Mouse (Mus musculus): Measurements from ENCODE around the gene Rfx5. TPM values are rescaled to one million over a fixed set of nuclear protein-coding genes. Genes with fewer than 3 reads are reported as not detected.

Rfx5 gene
- 18.9 TPM for polyA plus RNA-seq (2014; fragmentation: Illumina TruSeq; extraction: RNeasy Lipid Tissue Mini Kit (QIAGEN cat#74804); ENCODE audit: low read depth, low replicate concordance)

DNA sequence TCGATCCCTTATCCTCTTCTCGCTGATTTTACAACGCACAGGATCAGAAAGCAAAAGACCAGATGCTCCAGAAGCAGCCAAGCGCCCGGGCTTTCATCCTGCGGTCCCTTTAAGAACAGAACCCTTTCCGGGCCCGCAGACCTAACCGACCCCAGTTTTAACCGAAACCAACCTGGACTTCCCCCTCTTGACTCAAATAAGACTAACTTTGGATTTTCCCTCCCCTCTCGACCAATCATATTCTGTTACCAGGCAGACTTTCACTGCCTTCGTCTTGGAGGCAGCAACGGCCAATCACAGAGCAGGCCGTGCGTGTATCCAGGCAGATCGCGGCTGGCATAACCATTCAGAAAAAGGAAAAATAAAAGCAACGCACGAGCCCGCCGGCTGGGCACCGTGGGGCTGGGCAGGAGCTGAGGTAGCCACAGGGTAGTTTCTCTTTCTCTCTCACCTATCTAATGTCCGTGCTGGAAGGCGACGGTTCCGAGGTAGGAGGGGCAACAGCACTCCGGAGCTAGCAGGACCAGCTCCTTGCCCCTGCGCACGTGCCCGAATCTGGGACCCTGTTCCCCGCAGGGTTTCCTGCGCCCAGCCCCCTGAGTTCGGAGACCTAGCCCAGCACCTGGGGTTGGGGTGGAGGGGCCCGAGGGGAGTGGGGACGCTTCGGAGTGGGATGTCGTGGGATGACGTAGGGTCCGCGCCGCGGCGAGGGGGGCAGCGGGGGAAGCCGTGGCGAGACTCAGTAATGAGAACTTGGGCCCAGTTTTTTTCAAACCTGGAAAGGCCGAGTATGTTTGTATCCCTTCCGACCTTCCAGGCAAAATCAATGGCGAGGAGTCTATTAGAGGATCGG is at the start of gene Rfx5:
Gene Rfx5, plus strand, starts transcription at position 312 of the 853 bp plus-strand sequence.

GRCm38 (mm10) chr3:94932809-94933564 is 20.9 kb upstream of the Rfx5 start, which contains the start of gene Selenbp1:
TSS of gene Selenbp1 (plus strand) at chr3:94933056.

GRCm38 (mm10) chr3:94974528-94975422 is 20.9 kb downstream of the Rfx5 start, which contains the start of gene Pi4kb:
TSS of gene Pi4kb (plus strand) at chr3:94974731.

Other genes with a start within 250 kb of the Rfx5 start
- gene Cgn, start 167.6 kb upstream of the Rfx5 start, polyA plus RNA-seq (2014; fragmentation: Illumina TruSeq; extraction: RNeasy Lipid Tissue Mini Kit (QIAGEN cat#74804); ENCODE audit: low read depth, low replicate concordance) = 27.4 TPM
- gene Pogz, start 116.5 kb upstream of the Rfx5 start, polyA plus RNA-seq (2014; fragmentation: Illumina TruSeq; extraction: RNeasy Lipid Tissue Mini Kit (QIAGEN cat#74804); ENCODE audit: low read depth, low replicate concordance) = 15.9 TPM
- 47.9 TPM for gene Psmb4, start 67.1 kb upstream of the Rfx5 start, polyA plus RNA-seq (2014; fragmentation: Illumina TruSeq; extraction: RNeasy Lipid Tissue Mini Kit (QIAGEN cat#74804); ENCODE audit: low read depth, low replicate concordance)
- 57.4 TPM for gene Selenbp1, start 21.0 kb upstream of the Rfx5 start, polyA plus RNA-seq (2014; fragmentation: Illumina TruSeq; extraction: RNeasy Lipid Tissue Mini Kit (QIAGEN cat#74804); ENCODE audit: low read depth, low replicate concordance)
- 6.1 TPM for gene Pi4kb, start 20.7 kb downstream of the Rfx5 start, polyA plus RNA-seq (2014; fragmentation: Illumina TruSeq; extraction: RNeasy Lipid Tissue Mini Kit (QIAGEN cat#74804); ENCODE audit: low read depth, low replicate concordance)
- gene Zfp687, start 61.4 kb downstream of the Rfx5 start, polyA plus RNA-seq (2014; fragmentation: Illumina TruSeq; extraction: RNeasy Lipid Tissue Mini Kit (QIAGEN cat#74804); ENCODE audit: low read depth, low replicate concordance) = 4.5 TPM
- 10.4 TPM for gene Psmd4, start 88.5 kb downstream of the Rfx5 start, polyA plus RNA-seq (2014; fragmentation: Illumina TruSeq; extraction: RNeasy Lipid Tissue Mini Kit (QIAGEN cat#74804); ENCODE audit: low read depth, low replicate concordance)
- gene Pip5k1a, start 152.9 kb downstream of the Rfx5 start, polyA plus RNA-seq (2014; fragmentation: Illumina TruSeq; extraction: RNeasy Lipid Tissue Mini Kit (QIAGEN cat#74804); ENCODE audit: low read depth, low replicate concordance) = 14.5 TPM
- 33.0 TPM for gene Vps72, start 156.9 kb downstream of the Rfx5 start, polyA plus RNA-seq (2014; fragmentation: Illumina TruSeq; extraction: RNeasy Lipid Tissue Mini Kit (QIAGEN cat#74804); ENCODE audit: low read depth, low replicate concordance)
- 3.4 TPM for gene Tmod4, start 170.4 kb downstream of the Rfx5 start, polyA plus RNA-seq (2014; fragmentation: Illumina TruSeq; extraction: RNeasy Lipid Tissue Mini Kit (QIAGEN cat#74804); ENCODE audit: low read depth, low replicate concordance)
- gene Scnm1, start 179.9 kb downstream of the Rfx5 start, polyA plus RNA-seq (2014; fragmentation: Illumina TruSeq; extraction: RNeasy Lipid Tissue Mini Kit (QIAGEN cat#74804); ENCODE audit: low read depth, low replicate concordance) = 20.0 TPM
- 1.8 TPM for gene Lysmd1, start 180.0 kb downstream of the Rfx5 start, polyA plus RNA-seq (2014; fragmentation: Illumina TruSeq; extraction: RNeasy Lipid Tissue Mini Kit (QIAGEN cat#74804); ENCODE audit: low read depth, low replicate concordance)
- gene Tnfaip8l2, start 188.3 kb downstream of the Rfx5 start, polyA plus RNA-seq (2014; fragmentation: Illumina TruSeq; extraction: RNeasy Lipid Tissue Mini Kit (QIAGEN cat#74804); ENCODE audit: low read depth, low replicate concordance) = not detected
- gene Sema6c, start 206.4 kb downstream of the Rfx5 start, polyA plus RNA-seq (2014; fragmentation: Illumina TruSeq; extraction: RNeasy Lipid Tissue Mini Kit (QIAGEN cat#74804); ENCODE audit: low read depth, low replicate concordance) = not detected

Measured in sigmoid colon, adult 10 weeks (tissue).